Mouse (Mus musculus) kidney, embryonic 15.5 days (tissue): ENCODE measurements at regions not wholly inside any gene's neighbourhood (a gene's known extent, or its start where the extent isn't known, plus 50 kb on each side); places are given as distances from the start of the nearest gene placed in this dataset.

Experiments used
- ATAC-seq: fragments of 200-750 bp; cut with Nextera tagmentation; replicated peaks from 2 replicates; pipeline ENCODE4 v1.8.0; 2017; ENCODE audit warnings: moderate TSS enrichment; ENCODE audit not compliant: low FRiP score
- H3K27ac ChIP-seq: fragments of 300-500 bp; sonication (generic); 2 replicates; pipeline ENCODE4 v1.5.1; 2015; ENCODE audit warnings: mild to moderate bottlenecking, inconsistent platforms
- H3K27me3 ChIP-seq: fragments of 300-500 bp; sonication (generic); 2 replicates; pipeline ENCODE4 v1.6.1; 2015; ENCODE audit warnings: inconsistent platforms
- H3K36me3 ChIP-seq: fragments of 300-500 bp; sonication (generic); 2 replicates; pipeline ENCODE4 v1.6.1; 2015; ENCODE audit warnings: inconsistent platforms
- H3K4me1 ChIP-seq: fragments of 300-500 bp; sonication (generic); 2 replicates; pipeline ENCODE4 v1.6.1; 2015; ENCODE audit warnings: inconsistent platforms
- H3K4me2 ChIP-seq: fragments of 300-500 bp; sonication (generic); 2 replicates; pipeline ENCODE4 v1.6.1; 2015; ENCODE audit warnings: moderate library complexity, mild to moderate bottlenecking, inconsistent platforms
- H3K4me3 ChIP-seq: fragments of 300-500 bp; sonication (generic); replicated peaks from 2 replicates; pipeline ENCODE4 v1.5.1; 2015; ENCODE audit warnings: mild to moderate bottlenecking, inconsistent platforms
- H3K9ac ChIP-seq: fragments of 300-500 bp; sonication (generic); 2 replicates; pipeline ENCODE4 v1.6.1; 2015; ENCODE audit warnings: mild to moderate bottlenecking, inconsistent platforms
- H3K9me3 ChIP-seq: fragments of 300-500 bp; sonication (generic); replicated peaks from 2 replicates; pipeline ENCODE4 v1.6.1; 2016; ENCODE audit warnings: inconsistent platforms
- WGBS: fragments of 180-500 bp; shearing (Covaris S2); methylation state at CpG from one replicate; pipeline ENCODE4 v1.1.7; 2015; ENCODE audit warnings: mixed read lengths; 5-methylcytosine and 5-hydroxymethylcytosine counted together

DNA sequence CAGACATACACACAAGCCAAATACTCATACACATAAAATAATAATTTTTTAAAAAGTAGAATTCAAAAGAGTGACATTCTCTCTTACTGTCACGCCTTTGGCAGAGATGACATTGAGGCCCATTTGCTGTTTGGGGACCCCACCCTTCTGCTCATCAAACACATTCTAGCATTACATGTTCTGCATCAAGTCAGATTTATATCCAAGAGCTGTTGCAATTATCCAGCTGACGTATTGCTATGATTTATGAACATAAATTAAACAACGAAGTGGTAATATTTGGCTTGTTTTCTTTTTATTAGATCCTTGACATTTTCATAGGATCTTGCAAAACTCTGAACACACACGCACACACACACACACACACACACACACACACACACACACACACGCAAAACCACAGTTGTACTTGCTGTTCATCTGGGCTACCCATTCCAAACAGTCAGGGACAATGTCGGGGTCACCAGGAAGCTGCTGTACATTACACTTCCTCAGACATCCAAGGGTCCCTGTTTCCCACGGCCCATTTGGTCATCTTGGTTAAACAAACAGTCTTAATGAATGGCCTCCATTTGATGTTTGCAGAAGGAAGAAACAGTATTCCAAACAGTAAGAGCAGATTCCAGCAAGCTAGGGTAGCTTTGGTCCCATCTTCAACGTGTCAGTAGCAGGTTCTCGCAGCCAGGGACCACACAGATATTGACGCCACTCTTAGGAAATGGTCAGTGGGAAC lies 50.3 kb upstream of the Vash1 start:
- no peak for ATAC-seq
- Histone ChIP-seq H3K4me2 (no peak overlapping the region), H3K9ac (no peak overlapping the region), H3K27ac (no peak overlapping the region), H3K27me3 (0 out of 2 replicates have a peak, but pooled peaks cover 3% of the 10 kb centered on the region), H3K4me3 (no peak overlapping the region), H3K36me3 (no peaks in the 10 kb centered on the region), H3K4me1 (peaks cover 7% of the 10 kb centered on the region; the same call in 1 of the 2 replicates), H3K9me3 (no peaks in the 10 kb centered on the region)
- 45% methylated on average over 10 of the region's 10 CpGs for WGBS
